Mouse (Mus musculus): Measurements from ENCODE around the gene Cyp27b1.

DNA sequence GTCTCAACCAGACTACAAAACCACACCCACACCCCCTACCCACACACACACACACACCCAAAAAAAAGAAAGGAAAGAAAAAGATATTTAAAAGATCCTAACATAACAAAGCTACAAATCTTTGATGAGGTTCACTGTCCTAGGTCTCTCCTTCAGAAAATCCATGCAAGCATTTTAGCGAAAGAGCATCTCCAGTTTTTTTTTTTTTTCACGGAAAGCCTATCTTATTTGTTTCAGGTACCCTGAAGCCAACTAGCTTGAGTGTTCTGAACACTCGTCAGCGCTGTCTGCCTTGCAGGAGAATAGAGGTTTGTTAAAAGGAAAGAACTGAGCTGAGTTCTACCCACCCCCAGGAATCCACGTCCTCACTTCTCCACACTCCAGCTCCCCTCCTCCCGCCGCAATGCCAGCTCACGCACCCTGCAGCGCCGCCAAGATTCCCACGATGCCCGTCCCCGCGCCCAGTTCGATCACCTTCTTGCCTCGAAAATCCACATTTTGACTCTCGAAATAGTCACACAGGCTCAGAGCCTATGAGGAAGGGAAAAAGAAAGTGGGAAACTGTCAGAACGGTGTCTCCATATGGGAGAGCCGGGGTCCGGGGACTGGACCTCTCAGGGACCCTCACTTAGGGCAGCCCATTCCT lies 7.4 kb upstream of the Cyp27b1 start:
- TF ChIP-seq CTCF (IDR thresholded peaks at IDR 0.05; ENCODE audit: low read depth, low read length) (no peak), TAL1 (conservative IDR thresholded peaks at IDR 0.05; ENCODE audit: low read depth, low read length) (no peak)

Measured in G1E (cell line).